Mouse (Mus musculus): ENCODE measurements around the gene Havcr2. TPM values are rescaled to one million over a fixed set of nuclear protein-coding genes. Genes with fewer than 3 reads are reported as not detected.
"Not testable (repeated sequence)": the region's sequence is repeated elsewhere in the genome, so short reads cannot be mapped to it uniquely, and the experiment has no call there.

The Havcr2 gene
- polyA plus RNA-seq, 1 experiment from 2014 or later, result 0.07 TPM

- ATAC-seq, result no peak
- Histone ChIP-seq H3K27me3 (replicated peaks) (no peaks in the 10 kb centered on the region), H3K9me3 (replicated peaks) (no peaks in the 10 kb centered on the region), H3K27ac (no peak overlapping the region), H3K4me2 (no peak overlapping the region), H3K36me3 (no peaks in the 10 kb centered on the region), H3K9ac (no peak overlapping the region), H3K4me1 (no peaks in the 10 kb centered on the region), H3K4me3 (no peak overlapping the region)
- 69% methylated on average over 4 of the region's 4 CpGs for WGBS (ENCODE audit: insufficient replicate concordance)
Measured at GRCm38 (mm10) chr11:46474220-46474619, 19.5 kb downstream of the Havcr2 start.

DNA sequence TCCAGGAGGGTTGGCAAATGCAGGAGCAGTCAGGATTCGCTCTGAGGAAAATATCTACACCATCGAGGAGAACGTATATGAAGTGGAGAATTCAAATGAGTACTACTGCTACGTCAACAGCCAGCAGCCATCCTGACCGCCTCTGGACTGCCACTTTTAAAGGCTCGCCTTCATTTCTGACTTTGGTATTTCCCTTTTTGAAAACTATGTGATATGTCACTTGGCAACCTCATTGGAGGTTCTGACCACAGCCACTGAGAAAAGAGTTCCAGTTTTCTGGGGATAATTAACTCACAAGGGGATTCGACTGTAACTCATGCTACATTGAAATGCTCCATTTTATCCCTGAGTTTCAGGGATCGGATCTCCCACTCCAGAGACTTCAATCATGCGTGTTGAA, 24.6 kb downstream of the Havcr2 start:
- Histone ChIP-seq H3K9me3 (replicated peaks) (no peaks in the 10 kb centered on the region), H3K4me2 (no peak overlapping the region), H3K27ac (no peak overlapping the region), H3K4me1 (no peaks in the 10 kb centered on the region), H3K36me3 (no peaks in the 10 kb centered on the region), H3K9ac (no peak overlapping the region), H3K4me3 (no peak overlapping the region), H3K27me3 (replicated peaks) (no peaks in the 10 kb centered on the region)
- WGBS (ENCODE audit: insufficient replicate concordance), result 64% methylated on average over 9 of the region's 9 CpGs
- ATAC-seq, result no peak

DNA sequence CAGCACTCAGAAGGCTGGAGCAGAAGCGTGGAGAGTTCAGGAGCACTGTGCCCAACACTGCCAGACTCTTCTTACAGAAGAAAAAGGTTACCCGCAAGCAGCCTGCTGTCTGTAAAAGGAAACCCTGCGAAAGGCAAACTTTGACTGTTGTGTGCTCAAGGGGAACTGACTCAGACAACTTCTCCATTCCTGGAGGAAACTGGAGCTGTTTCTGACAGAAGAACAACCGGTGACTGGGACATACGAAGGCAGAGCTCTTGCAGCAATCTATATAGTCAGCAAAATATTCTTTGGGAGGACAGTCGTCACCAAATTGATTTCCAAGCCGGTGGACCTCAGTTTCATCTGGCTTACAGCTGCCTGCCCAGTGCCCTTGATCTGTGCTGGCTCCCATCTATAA, 25.8 kb downstream of the Havcr2 start:
- Histone ChIP-seq H3K4me2 (no peak overlapping the region), H3K9ac (no peak overlapping the region), H3K4me1 (no peaks in the 10 kb centered on the region), H3K9me3 (replicated peaks) (no peaks in the 10 kb centered on the region), H3K27me3 (replicated peaks) (no peaks in the 10 kb centered on the region), H3K4me3 (no peak overlapping the region), H3K27ac (no peak overlapping the region), H3K36me3 (no peaks in the 10 kb centered on the region)
- no peak for ATAC-seq
- 26% methylated on average over 7 of the region's 7 CpGs for WGBS (ENCODE audit: insufficient replicate concordance)

- Histone ChIP-seq H3K4me2 (no peak overlapping the region), H3K9me3 (replicated peaks) (no peaks in the 10 kb centered on the region), H3K36me3 (no peaks in the 10 kb centered on the region), H3K4me1 (no peaks in the 10 kb centered on the region), H3K4me3 (no peak overlapping the region), H3K27me3 (replicated peaks) (no peaks in the 10 kb centered on the region), H3K9ac (no peak overlapping the region), H3K27ac (no peak overlapping the region)
- no peak for ATAC-seq
- WGBS (ENCODE audit: insufficient replicate concordance), result 40% methylated on average over 1 of the region's 1 CpGs
Measured at GRCm38 (mm10) chr11:46488231-46488630, 33.5 kb downstream of the Havcr2 start.

DNA sequence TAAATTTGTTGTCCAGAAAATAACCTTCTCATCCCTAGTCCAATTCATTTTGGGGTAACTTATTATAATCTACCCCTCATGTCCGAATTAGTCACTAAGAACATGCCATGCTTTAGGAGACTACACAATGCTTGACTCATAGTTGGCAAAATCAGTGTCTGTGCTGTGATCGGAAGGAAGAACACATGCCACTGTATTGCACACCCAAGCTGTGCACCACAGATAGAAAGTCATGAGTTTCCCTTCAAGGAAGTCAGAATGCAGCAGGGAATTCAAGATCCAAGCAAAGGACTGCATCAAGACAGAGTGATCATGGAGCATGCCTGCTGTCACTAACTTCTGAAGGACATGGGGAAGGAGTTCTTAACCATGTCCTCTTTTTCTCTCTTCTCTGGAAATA, 33.9 kb downstream of the Havcr2 start:
- H3K4me1 ChIP-seq, result no peaks in the 10 kb centered on the region
- no peaks in the 10 kb centered on the region for H3K27me3 ChIP-seq (replicated peaks)
- H3K4me2 ChIP-seq, result no peak overlapping the region
- no peaks in the 10 kb centered on the region for H3K36me3 ChIP-seq
- no peak overlapping the region for H3K9ac ChIP-seq
- no peaks in the 10 kb centered on the region for H3K9me3 ChIP-seq (replicated peaks)
- WGBS (ENCODE audit: insufficient replicate concordance), result 53% methylated on average over 2 of the region's 2 CpGs
- H3K4me3 ChIP-seq, result no peak overlapping the region
- no peak for ATAC-seq
- no peak overlapping the region for H3K27ac ChIP-seq

GRCm38 (mm10) chr11:46507146-46507545, 52.4 kb downstream of the Havcr2 start:
- no peaks in the 10 kb centered on the region for H3K36me3 ChIP-seq
- H3K9ac ChIP-seq, result no peak overlapping the region
- no peak overlapping the region for H3K27ac ChIP-seq
- no peak for ATAC-seq
- H3K4me1 ChIP-seq, result no peaks in the 10 kb centered on the region
- H3K4me3 ChIP-seq, result no peak overlapping the region
- no peaks in the 10 kb centered on the region for H3K27me3 ChIP-seq (replicated peaks)
- 55% methylated on average over 3 of the region's 3 CpGs for WGBS (ENCODE audit: insufficient replicate concordance)
- H3K9me3 ChIP-seq (replicated peaks), result no peaks in the 10 kb centered on the region
- H3K4me2 ChIP-seq, result no peak overlapping the region

DNA sequence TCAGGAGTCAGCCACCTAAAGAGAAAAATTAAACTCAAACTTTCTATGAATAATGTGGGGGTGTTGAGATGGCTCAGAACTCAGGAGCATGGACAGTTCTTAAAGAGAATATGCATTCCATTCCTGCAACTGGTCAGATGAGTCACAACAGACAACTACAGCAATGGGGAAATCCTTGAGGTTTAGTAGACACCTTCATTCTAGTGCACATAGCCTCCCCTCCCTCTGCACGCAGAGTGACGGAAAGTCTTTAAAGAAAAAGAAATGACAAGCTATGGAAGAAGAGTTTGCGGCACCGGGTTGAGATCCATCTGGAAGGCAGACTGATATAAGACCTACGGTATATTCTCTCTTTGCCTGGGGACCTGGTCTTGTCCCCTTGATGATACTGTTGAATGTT, 55.2 kb downstream of the Havcr2 start:
- H3K4me2 ChIP-seq, result no peak overlapping the region
- H3K4me3 ChIP-seq, result no peak overlapping the region
- H3K27me3 ChIP-seq (replicated peaks), result no peaks in the 10 kb centered on the region
- H3K36me3 ChIP-seq, result no peaks in the 10 kb centered on the region
- no peak overlapping the region for H3K9ac ChIP-seq
- H3K9me3 ChIP-seq (replicated peaks), result no peaks in the 10 kb centered on the region
- no peaks in the 10 kb centered on the region for H3K4me1 ChIP-seq
- WGBS (ENCODE audit: insufficient replicate concordance), result 74% methylated on average over 5 of the region's 5 CpGs
- H3K27ac ChIP-seq, result no peak overlapping the region
- no peak for ATAC-seq

DNA sequence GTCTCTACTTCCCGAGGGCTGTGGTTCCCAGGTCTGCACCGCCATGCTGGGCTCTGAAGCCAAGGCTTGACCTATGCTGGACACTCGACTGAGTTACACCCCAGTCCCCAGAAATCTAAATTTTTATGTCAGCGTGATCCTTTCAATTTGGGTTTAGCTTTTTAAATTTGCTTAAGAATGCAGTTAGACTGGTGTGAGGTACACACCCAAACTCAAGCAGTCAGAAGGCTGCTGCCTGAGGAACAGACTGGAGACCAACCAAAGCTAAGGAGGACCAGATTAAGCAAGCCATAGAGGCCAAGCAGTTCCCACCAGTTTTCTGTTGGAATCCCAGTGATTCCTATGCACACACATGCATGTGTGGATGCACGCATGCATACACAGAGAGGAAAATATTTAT, 66.6 kb downstream of the Havcr2 start:
- not testable (repeated sequence) for H3K4me2 ChIP-seq; H3K36me3 ChIP-seq; H3K9ac ChIP-seq; H3K27ac ChIP-seq; ATAC-seq; H3K27me3 ChIP-seq (replicated peaks); H3K4me1 ChIP-seq; H3K9me3 ChIP-seq (replicated peaks); H3K4me3 ChIP-seq
- WGBS (ENCODE audit: insufficient replicate concordance), result 66% methylated on average over 5 of the region's 5 CpGs

DNA sequence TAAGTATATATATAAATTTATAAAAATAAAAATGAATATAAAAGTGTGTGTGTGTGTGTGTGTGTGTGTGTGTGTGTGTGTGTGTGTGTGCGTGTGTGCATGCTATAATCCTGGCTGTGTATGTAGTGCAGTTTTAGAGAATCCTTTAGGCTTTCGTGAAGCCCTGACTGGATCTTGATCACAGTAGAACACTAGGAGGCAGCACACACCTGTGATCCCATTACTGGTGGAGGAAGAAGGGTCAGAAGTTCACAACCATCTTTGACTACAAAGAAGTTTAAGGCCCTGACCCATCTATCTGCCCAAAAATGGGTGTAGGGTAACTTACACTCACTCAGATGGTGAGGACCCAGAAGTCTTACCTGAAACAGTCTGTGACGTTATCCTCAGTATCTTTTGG, 68.0 kb downstream of the Havcr2 start:
- ATAC-seq, result no peak
- H3K4me1 ChIP-seq, result no peaks in the 10 kb centered on the region
- H3K9ac ChIP-seq, result no peak overlapping the region
- no peaks in the 10 kb centered on the region for H3K9me3 ChIP-seq (replicated peaks)
- H3K27ac ChIP-seq, result no peak overlapping the region
- H3K4me3 ChIP-seq, result no peak overlapping the region
- 64% methylated on average over 3 of the region's 3 CpGs for WGBS (ENCODE audit: insufficient replicate concordance)
- no peak overlapping the region for H3K4me2 ChIP-seq
- H3K27me3 ChIP-seq (replicated peaks), result no peaks in the 10 kb centered on the region
- H3K36me3 ChIP-seq, result no peaks in the 10 kb centered on the region

GRCm38 (mm10) chr11:46523912-46524311, 69.2 kb downstream of the Havcr2 start, which contains the start of gene Gm12169:
TSS of gene Gm12169 (plus strand) at chr11:46524212.
- no peak for ATAC-seq
- H3K4me1 ChIP-seq, result no peaks in the 10 kb centered on the region
- H3K36me3 ChIP-seq, result no peaks in the 10 kb centered on the region
- H3K27me3 ChIP-seq (replicated peaks), result no peaks in the 10 kb centered on the region
- H3K4me3 ChIP-seq, result no peak within 1 kb of the TSS
- H3K4me2 ChIP-seq, result no peak within 1 kb of the TSS
- WGBS (ENCODE audit: insufficient replicate concordance), result 74% methylated on average over 2 of the region's 2 CpGs
- no peak within 1 kb of the TSS for H3K9ac ChIP-seq
- H3K9me3 ChIP-seq (replicated peaks), result no peaks in the 10 kb centered on the region
- no peak within 1 kb of the TSS for H3K27ac ChIP-seq

GRCm38 (mm10) chr11:46530149-46530548, 75.4 kb downstream of the Havcr2 start:
- H3K4me2 ChIP-seq, result no peak overlapping the region
- no peak for ATAC-seq

More at GRCm38 (mm10) chr11:46530149-46530548, 75.4 kb downstream of the Havcr2 start:
- no peaks in the 10 kb centered on the region for H3K36me3 ChIP-seq
- H3K4me3 ChIP-seq, result no peak overlapping the region
- no peak overlapping the region for H3K9ac ChIP-seq
- no peak overlapping the region for H3K27ac ChIP-seq
- WGBS (ENCODE audit: insufficient replicate concordance), result 65% methylated on average over 4 of the region's 4 CpGs
- no peaks in the 10 kb centered on the region for H3K27me3 ChIP-seq (replicated peaks)
- no peaks in the 10 kb centered on the region for H3K9me3 ChIP-seq (replicated peaks)
- H3K4me1 ChIP-seq, result no peaks in the 10 kb centered on the region
